Mouse (Mus musculus): Measurements from ENCODE around the gene Clcnkb.

The Clcnkb gene

DNA sequence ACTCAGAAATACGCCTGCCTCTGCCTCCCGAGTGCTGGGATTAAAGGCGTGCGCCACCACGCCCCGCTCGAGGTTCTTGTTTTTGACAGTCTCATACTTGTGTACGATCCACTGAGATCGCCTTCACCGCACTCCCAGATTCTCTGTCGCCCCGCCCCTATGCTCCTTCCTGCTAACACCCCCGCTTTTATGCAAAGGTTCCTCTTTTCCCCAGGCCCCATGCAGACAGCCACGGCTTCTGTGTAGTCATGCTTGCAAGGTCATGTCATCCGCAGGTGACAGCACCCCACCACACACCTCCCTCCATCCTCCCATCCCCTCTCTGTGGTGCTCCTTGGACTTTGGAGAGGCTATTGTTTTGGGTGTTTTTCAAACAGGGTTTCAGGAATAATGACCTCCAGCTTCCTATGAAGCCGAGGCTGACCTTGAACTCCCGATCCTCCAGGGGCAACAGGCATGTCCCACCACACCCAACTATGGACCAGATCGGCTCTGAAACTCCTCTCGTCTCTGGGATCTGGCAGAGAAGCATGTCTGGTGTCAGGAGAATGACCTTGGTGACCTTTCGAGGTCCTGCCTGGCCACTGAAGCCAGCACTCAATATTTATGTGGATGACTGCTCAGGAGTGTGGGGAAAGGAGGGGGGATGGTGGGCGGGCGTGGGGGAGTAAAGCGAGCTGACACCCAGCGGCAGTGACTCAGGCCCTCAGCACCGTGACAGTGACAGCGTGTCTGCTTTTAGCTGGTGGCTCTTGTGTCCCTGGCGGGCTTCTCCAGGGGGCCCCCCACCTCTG, 3.8 kb upstream of the Clcnkb start:
- in situ Hi-C loops (cut with MboI; ENCODE audit: unreplicated experiment in 2 of 2), result loop anchor here (25.0 kb wide), 2 partner anchors 418 to 543 kb away; partner anchors contain the start of genes Cela2a (in 1 of the 2) and Ctrc (in 1 of the 2)

DNA sequence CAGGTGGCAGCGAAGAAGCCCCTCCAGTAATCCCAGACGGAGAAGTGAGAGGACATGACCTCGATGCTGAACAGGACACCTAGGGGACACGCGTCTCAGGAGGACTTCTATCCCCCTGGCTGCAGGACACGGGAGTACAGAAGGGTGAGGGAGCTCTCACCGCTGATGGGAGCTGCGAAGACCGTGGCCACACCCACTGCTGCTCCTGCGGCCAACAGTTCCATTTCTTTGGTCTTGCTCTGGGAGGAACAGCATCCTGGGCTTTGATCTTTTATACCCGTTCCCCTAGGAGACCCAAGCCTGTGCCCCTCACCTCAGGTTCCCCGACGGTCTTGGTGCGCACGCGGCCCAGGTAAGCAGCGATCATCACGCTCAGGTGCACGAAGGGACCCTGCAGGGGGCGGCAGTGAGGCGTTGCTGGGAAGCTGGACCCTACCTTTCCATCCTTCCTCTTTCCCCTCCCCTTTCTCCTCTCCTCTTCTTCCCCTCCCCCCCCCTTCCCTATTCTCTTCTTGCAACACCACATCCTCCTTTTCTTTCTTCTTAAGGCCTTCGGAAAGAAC, 4.3 kb downstream of the Clcnkb start:
- in situ Hi-C loops (cut with MboI; ENCODE audit: unreplicated experiment in 2 of 2), result loop anchor here (25.0 kb wide), 2 partner anchors 426 to 551 kb away; partner anchors contain the start of genes Cela2a (in 1 of the 2) and Ctrc (in 1 of the 2)

DNA sequence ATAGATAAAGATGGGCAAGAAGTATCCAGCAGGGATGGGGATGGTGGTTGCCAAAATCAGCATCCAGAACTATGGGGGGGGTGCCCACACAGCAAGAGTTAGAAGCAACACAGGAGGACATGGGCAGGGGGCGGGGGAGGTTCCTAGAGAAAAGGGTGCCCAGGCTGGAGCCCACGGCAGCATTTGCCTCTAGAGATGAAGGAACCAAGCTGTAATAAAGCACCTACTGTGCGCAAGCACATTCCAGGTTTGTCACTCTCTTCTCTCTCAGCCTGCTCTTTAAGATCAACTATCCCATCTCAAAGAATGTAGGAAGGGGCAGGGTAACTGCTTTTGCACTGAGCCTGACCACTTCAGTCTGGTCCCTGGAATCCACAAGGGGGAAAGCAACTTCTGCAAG, 7.2 kb downstream of the Clcnkb start:
- in situ Hi-C loops (cut with MboI; ENCODE audit: unreplicated experiment in 2 of 2), result loop anchor here (10.0 to 25.0 kb wide), 4 partner anchors 166 to 554 kb away; partner anchors contain the start of genes Cela2a (in 1 of the 2) and Ctrc (in 1 of the 2)

DNA sequence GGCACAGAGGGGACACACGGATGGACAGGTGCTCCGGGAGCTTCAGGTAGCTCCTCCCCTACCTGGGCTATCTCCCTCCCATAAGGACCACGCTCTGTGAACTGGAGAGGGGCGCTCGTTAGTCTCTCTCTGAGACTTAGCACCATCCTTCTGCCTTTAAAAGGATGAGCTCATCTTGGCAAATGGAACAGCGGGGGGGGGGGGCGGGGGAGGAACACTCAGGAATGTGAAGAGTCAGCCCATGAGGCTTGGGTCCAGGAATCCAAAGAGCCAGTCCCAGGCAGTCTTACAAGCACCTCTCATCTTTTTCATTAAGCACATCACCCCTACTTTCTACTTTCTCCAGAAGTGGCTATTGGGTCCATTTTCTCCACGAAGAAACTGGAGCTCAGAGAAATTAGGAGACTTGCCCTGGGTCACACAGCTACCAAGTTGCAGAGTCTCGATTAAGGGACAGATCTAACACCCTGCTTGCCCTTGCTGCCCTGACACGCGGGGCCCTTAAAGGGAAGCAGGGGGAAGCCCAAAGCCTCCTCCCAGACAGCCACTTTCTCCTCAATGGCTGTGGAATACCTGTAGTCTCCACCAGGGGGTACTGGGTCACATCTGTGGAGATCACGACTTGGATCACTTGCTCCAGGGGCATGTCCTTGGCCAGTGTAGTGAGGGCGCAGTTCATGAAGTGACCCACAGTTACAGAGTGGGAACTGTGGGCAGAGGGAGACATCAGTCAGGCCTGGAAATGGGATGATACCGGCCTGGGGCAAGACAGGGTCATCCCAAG, 9.1 kb downstream of the Clcnkb start:
- in situ Hi-C loops (cut with MboI; ENCODE audit: unreplicated experiment in 2 of 2), result loop anchor here (10.0 to 25.0 kb wide), 4 partner anchors 168 to 556 kb away; partner anchors contain the start of genes Cela2a (in 1 of the 2) and Ctrc (in 1 of the 2)

DNA sequence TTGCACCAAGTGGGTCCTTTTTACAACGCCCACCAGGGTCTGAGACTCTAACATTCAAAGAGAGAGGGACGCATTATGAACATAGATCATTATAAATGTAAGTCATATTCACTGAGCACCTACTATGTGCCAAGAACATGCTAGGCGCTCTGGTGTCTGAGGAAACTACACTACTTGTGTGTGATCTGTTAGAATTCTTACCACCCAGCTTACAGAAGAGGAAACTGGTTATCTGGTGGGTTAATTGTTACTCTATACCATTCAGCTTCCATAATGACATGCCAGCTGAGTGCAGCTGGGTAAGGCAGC, 10.5 kb downstream of the Clcnkb start:
- in situ Hi-C loops (cut with MboI; ENCODE audit: unreplicated experiment in 2 of 2), result loop anchor here (10.0 to 25.0 kb wide), 4 partner anchors 170 to 557 kb away; partner anchors contain the start of genes Cela2a (in 1 of the 2) and Ctrc (in 1 of the 2)

DNA sequence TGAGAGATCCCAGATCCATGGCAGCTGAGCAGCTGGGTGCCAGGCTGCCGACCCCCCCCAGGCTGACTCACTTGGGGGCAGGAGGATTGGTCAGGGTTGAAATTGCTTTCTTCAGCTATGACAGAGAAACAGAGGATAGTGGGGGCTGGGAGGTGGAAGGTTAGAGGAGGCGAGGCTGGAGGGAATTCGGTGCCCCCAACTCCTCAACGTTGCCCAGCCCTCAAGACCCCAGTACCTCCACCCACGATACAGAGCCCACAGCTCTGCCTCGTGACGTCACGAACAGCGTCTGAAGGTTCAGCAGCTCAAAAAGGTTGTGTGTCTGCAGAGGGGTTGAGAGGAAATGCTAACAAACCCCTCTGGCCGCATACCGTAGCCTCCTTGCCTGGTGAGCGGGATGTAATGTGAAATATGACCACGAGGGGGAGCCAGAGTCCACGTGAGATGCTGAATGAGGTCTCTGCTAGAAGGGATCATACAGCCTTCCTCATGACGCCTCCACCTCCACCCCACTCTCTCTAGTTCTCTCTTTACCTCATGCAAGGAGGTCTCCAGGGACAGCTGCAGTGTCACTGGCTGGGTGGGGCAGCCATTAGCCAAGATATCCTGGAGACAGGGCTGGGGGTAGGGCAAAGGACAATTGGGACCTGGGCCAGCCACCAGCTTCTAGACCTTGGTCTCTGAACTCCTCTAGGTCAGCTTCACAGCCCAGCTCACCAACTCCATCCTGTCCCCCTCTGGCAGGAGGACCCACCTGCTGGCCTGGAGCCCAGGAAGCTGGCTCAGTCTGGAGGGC, 11.1 kb downstream of the Clcnkb start:
- in situ Hi-C loops (cut with MboI; ENCODE audit: unreplicated experiment in 2 of 2), result loop anchor here (10.0 to 25.0 kb wide), 4 partner anchors 170 to 558 kb away; partner anchors contain the start of genes Cela2a (in 1 of the 2) and Ctrc (in 1 of the 2)

DNA sequence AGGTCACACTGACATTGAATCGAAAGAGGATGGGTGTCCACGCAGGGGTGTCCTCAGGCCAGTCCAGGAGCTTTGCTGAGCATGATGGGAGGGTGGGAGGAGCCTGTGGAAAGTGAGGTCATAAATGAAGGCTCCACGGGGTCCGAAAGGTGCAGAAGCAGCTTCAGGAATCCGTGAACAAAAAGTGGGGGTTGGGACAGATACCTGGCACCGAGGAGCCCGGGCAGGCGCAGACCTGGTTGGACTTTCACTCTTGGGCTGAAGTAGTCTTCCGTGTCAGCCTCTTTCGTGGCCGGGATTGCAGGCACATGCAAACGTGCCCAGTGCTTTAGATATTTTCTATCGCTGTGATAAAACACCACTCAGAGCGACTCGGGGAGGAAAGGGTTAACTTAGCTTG, 15.6 kb downstream of the Clcnkb start:
- in situ Hi-C loops (cut with MboI; ENCODE audit: unreplicated experiment in 2 of 2), result loop anchor here (10.0 to 25.0 kb wide), 4 partner anchors 175 to 562 kb away; partner anchors contain the start of genes Cela2a (in 1 of the 2) and Ctrc (in 1 of the 2)

DNA sequence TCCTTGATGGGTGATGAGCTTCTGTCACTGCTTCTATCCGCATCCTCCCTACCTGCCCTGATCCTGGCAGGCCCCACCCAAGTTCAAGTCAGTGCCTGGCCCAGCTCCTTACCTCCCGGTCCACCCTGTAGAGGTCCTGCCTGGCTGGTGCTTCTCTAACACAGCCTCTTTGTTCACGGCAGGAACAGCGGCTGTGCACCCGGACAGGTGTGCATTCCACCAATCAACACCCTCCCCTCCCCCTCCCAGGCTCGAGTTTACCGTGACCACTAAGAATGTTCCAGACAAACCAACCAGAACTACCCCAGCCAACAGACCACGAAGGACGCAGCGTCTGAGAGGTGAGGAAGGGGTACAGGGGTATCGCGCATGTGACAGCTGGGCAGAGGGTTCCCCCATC, 17.3 kb downstream of the Clcnkb start, which contains the start of gene Clcnka:
TSS of gene Clcnka (minus strand) at position 180 of the 400 bp plus-strand sequence.
- in situ Hi-C loops (cut with MboI; ENCODE audit: unreplicated experiment in 2 of 2), result loop anchor here in 1 of 2 experiments (25.0 kb wide), 1 partner anchor 739 kb away; no protein-coding TSS in a partner anchor

DNA sequence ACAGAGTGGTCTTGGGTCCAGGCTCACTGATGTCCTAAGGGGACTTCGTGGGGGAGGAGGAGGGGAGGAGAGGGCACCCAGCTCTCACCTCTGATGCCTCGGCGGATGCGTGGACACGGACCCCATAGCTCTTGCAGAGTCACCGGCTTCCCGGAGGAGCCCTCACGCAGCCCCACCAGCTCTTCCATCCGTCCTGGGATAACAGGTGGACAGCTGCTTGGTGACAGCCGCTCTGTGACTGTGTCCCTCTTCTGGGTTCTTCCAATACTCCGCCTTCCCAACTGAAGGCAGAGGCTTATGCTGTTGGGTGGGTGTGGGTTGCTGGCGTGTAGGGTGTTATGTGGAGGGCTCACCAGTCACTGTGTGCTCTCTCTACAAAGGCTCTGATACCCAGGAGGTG, 18.0 kb downstream of the Clcnkb start:
- in situ Hi-C loops (cut with MboI; ENCODE audit: unreplicated experiment in 2 of 2), result loop anchor here in 1 of 2 experiments (25.0 kb wide), 1 partner anchor 739 kb away; no protein-coding TSS in a partner anchor

DNA sequence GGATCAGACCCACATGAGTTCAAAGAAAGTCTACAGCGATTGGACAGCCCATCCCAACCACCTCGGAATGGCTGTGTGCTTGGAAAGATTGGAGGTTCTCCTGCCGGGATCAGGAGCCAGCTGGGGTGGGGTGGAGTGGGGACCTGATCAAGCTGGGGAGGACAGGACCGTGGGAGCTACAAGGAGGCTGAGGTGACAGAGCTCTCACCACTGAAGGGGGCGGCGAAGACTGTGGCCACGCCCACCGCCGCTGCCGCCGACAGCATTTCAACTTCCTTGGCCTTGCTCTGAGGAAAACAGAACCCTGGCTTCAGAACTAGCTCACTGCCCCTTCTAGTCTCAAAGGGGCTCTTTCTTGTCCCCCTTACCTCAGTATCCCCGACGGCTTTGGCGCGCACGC, 21.1 kb downstream of the Clcnkb start:
- in situ Hi-C loops (cut with MboI; ENCODE audit: unreplicated experiment in 2 of 2), result loop anchor here in 1 of 2 experiments (25.0 kb wide), 1 partner anchor 743 kb away; no protein-coding TSS in a partner anchor

DNA sequence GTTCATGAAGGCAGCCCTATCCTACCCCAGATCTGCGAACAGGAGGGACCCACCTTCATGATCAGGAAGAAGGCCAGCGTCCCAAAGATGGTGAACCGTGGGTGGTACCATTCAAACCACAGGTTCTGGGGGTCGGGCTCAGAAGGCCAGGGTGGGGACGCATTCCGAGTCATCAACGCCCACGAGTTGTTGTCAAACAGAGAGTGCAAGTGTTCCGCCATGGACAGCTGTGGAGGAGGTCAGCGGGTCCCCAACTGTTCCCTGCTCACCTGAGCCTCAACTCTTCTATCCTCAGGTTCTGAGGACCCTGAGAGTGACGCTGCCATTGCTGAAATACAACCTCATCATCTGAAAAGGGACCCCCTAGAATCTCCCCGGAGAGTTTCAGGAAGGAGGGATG, 24.5 kb downstream of the Clcnkb start:
- in situ Hi-C loops (cut with MboI; ENCODE audit: unreplicated experiment in 2 of 2), result loop anchor here in 1 of 2 experiments (25.0 kb wide), 1 partner anchor 746 kb away; no protein-coding TSS in a partner anchor

DNA sequence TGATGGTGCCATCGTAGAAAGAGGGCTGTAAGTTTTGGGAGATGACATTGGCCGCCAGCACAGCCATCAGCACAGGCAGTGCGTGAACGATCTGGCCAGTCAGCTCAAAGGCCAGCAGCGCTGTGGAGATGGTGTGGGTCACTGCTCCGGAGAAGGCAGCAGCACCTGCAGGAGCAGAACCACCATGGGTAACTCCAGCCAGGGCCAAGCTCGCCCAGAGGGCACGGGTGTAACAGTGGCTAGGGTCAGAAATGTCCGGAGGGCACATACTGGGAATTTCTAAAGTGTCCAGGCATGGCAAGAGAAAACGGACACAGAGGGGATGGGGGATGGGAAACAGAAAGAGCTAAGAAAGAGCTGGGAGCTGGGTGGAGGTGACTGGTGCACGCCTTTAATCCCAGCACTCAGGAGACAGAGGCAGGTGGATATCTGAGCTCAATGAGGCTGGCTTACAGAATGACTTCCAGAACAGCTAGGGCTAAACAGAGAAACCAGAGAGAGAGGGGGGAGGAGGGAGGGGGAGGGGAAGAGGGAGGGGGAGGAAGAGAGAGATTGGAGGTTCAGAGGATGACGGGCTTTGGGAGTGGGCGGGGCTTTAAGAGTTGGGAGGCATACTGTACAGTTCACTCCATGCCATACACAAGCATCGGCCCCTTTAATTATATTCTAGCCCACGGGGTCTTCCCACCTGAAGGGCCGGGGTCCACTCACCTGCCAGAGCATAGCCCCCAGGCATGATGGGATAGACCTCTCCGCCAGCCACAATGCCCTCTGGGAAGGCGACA, 26.3 kb downstream of the Clcnkb start:
- in situ Hi-C loops (cut with MboI; ENCODE audit: unreplicated experiment in 2 of 2), result loop anchor here in 1 of 2 experiments (25.0 kb wide), 1 partner anchor 748 kb away; no protein-coding TSS in a partner anchor

DNA sequence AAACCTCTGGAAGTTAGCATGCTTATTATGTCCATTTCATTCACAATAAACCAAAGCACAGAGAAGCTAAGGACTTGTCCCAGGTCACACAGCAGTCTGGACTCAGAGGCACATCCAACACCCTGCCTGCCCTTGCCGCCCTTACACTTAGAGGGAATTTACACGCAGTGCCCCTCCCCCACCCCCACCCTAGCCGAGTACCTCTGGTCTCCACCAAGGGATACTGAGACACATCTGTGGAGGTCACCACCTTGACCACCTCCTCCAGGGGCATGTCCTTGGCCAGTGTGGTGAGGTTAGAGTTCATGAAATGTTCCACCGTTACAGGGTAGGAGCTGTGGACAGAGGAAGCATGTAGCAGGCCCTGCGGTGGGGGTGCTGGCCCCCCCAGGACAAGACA, 27.9 kb downstream of the Clcnkb start:
- in situ Hi-C loops (cut with MboI; ENCODE audit: unreplicated experiment in 2 of 2), result loop anchor here in 1 of 2 experiments (25.0 kb wide), 1 partner anchor 749 kb away; no protein-coding TSS in a partner anchor

DNA sequence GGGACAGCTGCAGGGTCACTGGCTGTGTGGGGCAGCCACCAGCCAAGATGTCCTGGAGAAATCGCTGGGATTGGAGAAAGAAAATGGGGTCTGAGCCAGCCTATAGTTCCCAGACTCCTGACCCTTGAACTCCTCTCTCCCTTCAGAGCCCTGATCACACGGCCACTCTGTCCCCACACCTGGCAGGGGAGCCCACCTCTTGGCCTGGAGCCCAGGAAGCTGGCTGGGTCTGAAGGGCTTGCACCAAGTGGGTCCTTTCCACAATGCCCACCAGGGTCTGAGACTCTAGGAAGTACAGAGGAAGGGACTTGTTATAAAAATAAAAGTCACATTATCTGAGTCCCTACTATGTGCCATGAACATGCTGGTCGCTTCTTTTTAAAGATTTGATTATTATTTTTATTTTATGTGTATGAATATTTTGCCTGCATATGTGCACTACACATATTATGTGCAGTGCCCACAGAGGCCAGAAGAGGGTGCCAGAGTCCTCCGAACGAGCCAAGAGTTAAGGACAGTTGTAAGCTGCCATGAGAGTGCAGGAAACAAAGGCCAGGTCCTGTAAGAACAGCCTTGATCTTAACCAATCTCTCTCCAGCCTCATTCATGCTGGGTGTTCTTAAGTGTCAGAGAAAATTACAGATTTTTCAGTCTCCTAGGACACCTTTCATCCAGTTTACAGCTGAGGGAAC, 28.6 kb downstream of the Clcnkb start:
- in situ Hi-C loops (cut with MboI; ENCODE audit: unreplicated experiment in 2 of 2), result loop anchor here in 1 of 2 experiments (25.0 kb wide), 1 partner anchor 750 kb away; no protein-coding TSS in a partner anchor

DNA sequence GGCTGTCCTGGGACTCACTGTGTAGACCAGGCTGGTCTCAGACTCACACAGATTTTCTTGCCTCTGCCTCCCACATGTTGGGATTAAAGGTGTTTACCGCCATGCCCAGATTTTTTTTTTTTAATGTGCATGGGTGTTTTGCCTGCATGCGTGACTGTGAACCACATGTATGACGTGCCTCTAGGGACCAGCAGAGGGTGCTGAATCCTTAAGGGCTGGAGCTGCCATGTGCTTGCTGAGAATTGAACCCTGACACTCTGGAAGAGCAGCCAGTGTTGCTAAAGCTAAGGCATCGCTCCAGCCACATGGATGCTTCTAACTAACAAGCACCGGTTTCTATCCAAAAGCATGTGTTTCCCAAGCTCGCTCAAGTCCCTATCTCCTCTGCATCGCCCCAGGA, 29.7 kb downstream of the Clcnkb start:
- in situ Hi-C loops (cut with MboI; ENCODE audit: unreplicated experiment in 2 of 2), result loop anchor here in 1 of 2 experiments (25.0 kb wide), 1 partner anchor 751 kb away; no protein-coding TSS in a partner anchor

DNA sequence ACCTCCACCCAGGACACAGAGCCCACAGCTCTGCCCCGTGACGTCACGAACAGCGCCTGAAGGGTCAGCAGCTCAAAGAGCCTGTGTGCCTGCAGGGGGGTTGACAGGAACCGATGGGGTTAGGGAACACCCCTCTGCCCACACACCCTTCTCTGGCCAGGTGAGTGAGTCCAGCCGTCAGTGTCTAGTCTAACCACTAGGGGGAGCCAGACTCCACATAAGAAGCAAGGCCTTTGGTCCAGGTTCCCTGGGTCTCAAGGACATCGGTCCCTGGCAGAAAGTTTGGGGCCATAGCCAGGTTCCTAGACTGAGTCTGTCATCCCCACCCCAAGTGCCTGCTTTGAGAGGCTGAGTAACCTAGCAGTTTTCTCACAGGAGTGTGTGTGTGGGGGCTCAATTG, 30.5 kb downstream of the Clcnkb start:
- in situ Hi-C loops (cut with MboI; ENCODE audit: unreplicated experiment in 2 of 2), result loop anchor here in 1 of 2 experiments (25.0 kb wide), 1 partner anchor 752 kb away; no protein-coding TSS in a partner anchor

DNA sequence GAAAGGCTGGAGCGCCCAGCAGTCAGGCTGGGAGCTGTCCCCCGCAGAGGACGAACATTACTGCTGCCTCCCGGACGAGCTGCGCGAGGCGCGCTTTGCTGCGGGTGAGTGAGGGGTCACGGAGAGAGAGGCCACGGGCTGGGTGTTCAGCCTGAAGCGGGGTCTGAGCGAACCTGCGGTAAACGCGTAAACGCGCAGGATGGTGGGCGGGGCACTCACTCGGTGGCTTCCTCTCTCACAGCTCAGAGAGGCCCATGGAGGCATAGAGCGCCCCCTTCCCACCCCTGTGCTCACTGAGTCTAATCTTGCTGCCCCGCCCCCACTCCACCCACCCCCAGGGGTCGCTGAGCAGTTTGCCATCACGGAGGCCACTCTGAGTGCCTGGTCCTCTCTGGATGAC, 33.4 kb downstream of the Clcnkb start:
- in situ Hi-C loops (cut with MboI; ENCODE audit: unreplicated experiment in 2 of 2), result loop anchor here in 1 of 2 experiments (25.0 kb wide), 1 partner anchor 755 kb away; no protein-coding TSS in a partner anchor

All from v-Abl transformed pro-B cells (cell line).